Mouse (Mus musculus) frontal cortex, adult (tissue): ENCODE results near the gene Paox.

Experiments
- ATAC-seq: cut with Nextera tagmentation; 2 replicates; pipeline ENCODE4 v1.9.2; 2017; ENCODE audit warnings: mild to moderate bottlenecking, moderate library complexity, mixed read lengths; ENCODE audit not compliant: low TSS enrichment

Paox gene

GRCm38 (mm10) chr7:140115583-140116328 is at the start of gene Paox:
Gene Paox (plus strand): TSS chr7:140115799.
- peak; percentile 94 for ATAC-seq

- ATAC-seq, result no peak
These were observed 48.2 kb upstream of the Paox start for GRCm38 (mm10) chr7:140067397-140067796.

GRCm38 (mm10) chr7:140070042-140070711 is 45.4 kb upstream of the Paox start:
- no peak for ATAC-seq

GRCm38 (mm10) chr7:140077698-140078097 is 37.9 kb upstream of the Paox start:
- no peak for ATAC-seq

GRCm38 (mm10) chr7:140078711-140079110 is 36.9 kb upstream of the Paox start:
- ATAC-seq, result no peak

GRCm38 (mm10) chr7:140080503-140081156 is 35.0 kb upstream of the Paox start:
- ATAC-seq, result peak; percentile 78

- ATAC-seq, result peak; percentile 33
These were observed 34.0 kb upstream of the Paox start for GRCm38 (mm10) chr7:140081408-140082241.

GRCm38 (mm10) chr7:140082242-140082678 is 33.3 kb upstream of the Paox start, which contains the start of gene Caly:
Gene Caly (minus strand): TSS chr7:140082548.
- peak; percentile 81 for ATAC-seq

- no peak for ATAC-seq
These were observed 25.0 kb upstream of the Paox start for GRCm38 (mm10) chr7:140090601-140091000.

- no peak for ATAC-seq
These were observed 22.6 kb upstream of the Paox start, which contains the start of gene Prap1 for GRCm38 (mm10) chr7:140092924-140093528. Gene Prap1 (plus strand): TSS chr7:140093395.

- ATAC-seq, result no peak
These were observed 20.6 kb upstream of the Paox start for GRCm38 (mm10) chr7:140094954-140095353.

- no peak for ATAC-seq
These were observed 20.0 kb upstream of the Paox start for GRCm38 (mm10) chr7:140095556-140095955.

GRCm38 (mm10) chr7:140096055-140096454 is 19.5 kb upstream of the Paox start:
- ATAC-seq, result no peak

- ATAC-seq, result no peak
These were observed 17.1 kb upstream of the Paox start for GRCm38 (mm10) chr7:140098466-140098865.

GRCm38 (mm10) chr7:140101498-140101897 is 14.1 kb upstream of the Paox start:
- ATAC-seq, result peak; percentile 45; the same call in 1 of the 2 replicates

GRCm38 (mm10) chr7:140101993-140102860 is 13.4 kb upstream of the Paox start, which contains the start of gene Fuom:
Gene Fuom (minus strand): TSS chr7:140102441.
- peak; percentile 92 for ATAC-seq

GRCm38 (mm10) chr7:140104009-140104408 is 11.6 kb upstream of the Paox start:
- no peak for ATAC-seq

- ATAC-seq, result no peak
These were observed 3.7 kb upstream of the Paox start for GRCm38 (mm10) chr7:140111943-140112342.

- peak; percentile 97 for ATAC-seq
These were observed 893 bp downstream of the Paox start, which contains the start of gene Echs1 for GRCm38 (mm10) chr7:140116329-140117054. Gene Echs1 (minus strand): TSS chr7:140116476.
